Mouse (Mus musculus): ENCODE measurements around the gene Gucd1. TPM values are rescaled to one million over a fixed set of nuclear protein-coding genes. Genes with fewer than 3 reads are reported as not detected.
A peak's percentile ranks its signal among the peaks of the same experiment; 100 is the strongest.

Gucd1 gene
- polyA plus RNA-seq, 1 experiment from 2014 or later: 19.7 TPM

DNA sequence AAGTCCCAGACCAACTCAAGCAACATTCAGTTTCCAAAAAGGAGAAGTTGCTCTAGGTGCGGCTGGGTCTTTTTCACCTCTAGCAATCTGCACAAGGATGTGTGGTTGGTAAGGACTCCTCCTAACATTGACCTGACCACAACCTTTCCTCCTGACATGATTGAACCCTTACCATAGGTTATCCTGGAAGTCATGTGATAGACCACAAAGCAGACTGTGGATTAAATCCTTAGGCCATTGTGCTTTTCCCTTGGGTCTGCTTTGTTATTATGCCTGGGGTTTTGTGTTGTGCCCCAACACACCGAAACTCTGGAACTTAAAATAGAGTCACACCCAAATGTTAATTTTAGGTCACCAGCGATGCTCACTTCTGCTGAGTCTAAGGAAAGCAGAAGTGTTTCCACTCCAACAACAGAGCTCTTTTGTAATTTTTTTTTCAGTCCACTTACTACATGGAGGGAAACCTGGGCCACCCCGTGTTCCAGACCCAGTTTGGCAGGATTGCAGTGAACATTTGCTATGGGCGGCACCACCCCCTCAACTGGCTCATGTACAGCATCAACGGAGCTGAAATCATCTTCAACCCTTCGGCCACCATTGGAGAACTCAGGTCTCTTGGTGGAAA is 88.1 kb downstream of the Gucd1 start:
- Histone ChIP-seq H3K27ac (ENCODE audit: low read length) (no peak overlapping the region), H3K4me3 (ENCODE audit: low read depth, low read length) (no peak overlapping the region), H3K4me1 (ENCODE audit: control insufficient read depth, insufficient read depth, low read length) (no peaks in the 10 kb centered on the region), H3K36me3 (ENCODE audit: control insufficient read depth, insufficient read depth, low read length) (no peaks in the 10 kb centered on the region), H3K27me3 (ENCODE audit: control insufficient read depth, insufficient read depth, low read depth, low read length) (no peaks in the 10 kb centered on the region), H3K9me3 (replicated peaks; ENCODE audit: control insufficient read depth, low read length, poor library complexity, severe bottlenecking) (peaks cover 8% of the 10 kb centered on the region; the same call in 1 of the 2 replicates), H3K4me2 (ENCODE audit: low read length) (no peak overlapping the region), H3K9ac (ENCODE audit: low read depth, low read length) (no peak overlapping the region)
- ATAC-seq: no peak
- WGBS: 93% methylated on average over 7 of the region's 7 CpGs

DNA sequence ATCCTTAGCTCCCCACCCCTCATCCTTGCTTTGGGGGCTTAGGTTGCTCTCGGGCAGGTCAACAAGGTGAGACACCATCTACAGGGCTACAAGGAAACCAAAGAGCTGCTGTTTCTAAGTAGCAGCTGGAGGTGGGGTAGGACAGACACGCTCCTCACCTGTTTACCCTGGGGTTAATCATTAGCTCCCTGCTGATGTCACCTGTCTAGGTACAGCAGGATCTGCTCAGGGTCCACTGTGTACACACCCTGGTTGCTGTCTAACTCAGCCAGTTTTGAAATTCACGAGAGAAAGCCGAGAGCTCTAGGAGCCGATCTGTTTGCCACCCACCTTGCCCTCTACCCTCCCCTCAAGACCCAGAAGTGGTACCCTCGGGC is 88.8 kb downstream of the Gucd1 start:
- WGBS: 90% methylated on average over 6 of the region's 6 CpGs
- no peak for ATAC-seq
- H3K27ac ChIP-seq (ENCODE audit: low read length): no peak overlapping the region

DNA sequence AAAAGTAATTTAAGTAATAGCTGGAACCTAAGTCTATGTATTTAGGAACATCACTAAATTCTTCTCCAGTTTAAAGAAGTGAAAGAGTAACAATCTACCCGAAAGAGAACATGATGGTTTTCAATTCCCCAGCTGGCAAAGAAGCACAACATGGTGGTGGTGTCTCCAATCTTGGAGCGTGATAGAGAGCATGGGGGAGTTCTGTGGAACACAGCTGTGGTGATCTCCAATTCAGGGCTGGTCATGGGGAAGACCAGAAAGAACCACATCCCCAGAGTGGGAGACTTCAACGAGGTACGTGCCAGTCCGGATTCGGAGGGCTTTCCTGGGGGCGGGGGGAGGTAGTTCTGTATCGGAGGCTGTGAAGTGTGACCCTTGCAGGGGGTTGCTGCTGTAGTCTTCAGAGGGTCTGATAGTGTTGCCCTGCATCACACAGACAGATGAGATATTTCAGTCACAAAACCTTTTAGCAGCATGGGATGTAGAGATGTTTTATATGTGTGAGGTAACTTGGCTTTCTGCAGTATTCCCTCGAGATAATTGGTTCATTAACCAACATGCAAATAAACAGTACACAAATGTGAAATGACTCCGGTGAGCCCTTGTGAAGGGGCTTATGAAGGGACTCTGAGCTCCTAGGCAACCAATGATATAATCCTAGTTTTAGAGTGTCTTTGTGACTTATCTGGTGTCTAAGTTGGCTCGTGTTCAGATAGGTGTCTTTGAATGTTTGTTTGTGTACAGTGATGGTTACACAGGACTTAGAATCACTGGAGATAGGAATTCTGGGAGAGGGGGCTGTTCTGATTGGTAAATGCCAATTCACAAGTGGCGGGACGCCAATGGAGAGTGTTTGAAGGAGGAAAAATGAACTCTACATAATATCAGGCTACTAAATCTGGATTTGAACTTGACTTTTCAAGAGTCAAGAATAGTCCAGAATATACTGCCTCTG is 89.4 kb downstream of the Gucd1 start:
- Histone ChIP-seq H3K9me3 (replicated peaks; ENCODE audit: control insufficient read depth, low read length, poor library complexity, severe bottlenecking) (peaks cover 8% of the 10 kb centered on the region; the same call in 1 of the 2 replicates), H3K27me3 (ENCODE audit: control insufficient read depth, insufficient read depth, low read depth, low read length) (no peaks in the 10 kb centered on the region), H3K4me2 (ENCODE audit: low read length) (no peak overlapping the region), H3K4me1 (ENCODE audit: control insufficient read depth, insufficient read depth, low read length) (no peaks in the 10 kb centered on the region), H3K4me3 (ENCODE audit: low read depth, low read length) (no peak overlapping the region), H3K36me3 (ENCODE audit: control insufficient read depth, insufficient read depth, low read length) (no peaks in the 10 kb centered on the region), H3K9ac (ENCODE audit: low read depth, low read length) (no peak overlapping the region), H3K27ac (ENCODE audit: low read length) (no peak overlapping the region)
- ATAC-seq: no peak
- WGBS: 82% methylated on average over 13 of the region's 13 CpGs

More for the DNA sequence above, 88.8 kb downstream of the Gucd1 start:
- H3K9ac ChIP-seq (ENCODE audit: low read depth, low read length): no peak overlapping the region
- no peaks in the 10 kb centered on the region for H3K4me1 ChIP-seq (ENCODE audit: control insufficient read depth, insufficient read depth, low read length)
- peaks cover 8% of the 10 kb centered on the region; the same call in 1 of the 2 replicates for H3K9me3 ChIP-seq (replicated peaks; ENCODE audit: control insufficient read depth, low read length, poor library complexity, severe bottlenecking)
- no peak overlapping the region for H3K4me2 ChIP-seq (ENCODE audit: low read length)
- H3K36me3 ChIP-seq (ENCODE audit: control insufficient read depth, insufficient read depth, low read length): no peaks in the 10 kb centered on the region
- H3K4me3 ChIP-seq (ENCODE audit: low read depth, low read length): no peak overlapping the region
- H3K27me3 ChIP-seq (ENCODE audit: control insufficient read depth, insufficient read depth, low read depth, low read length): no peaks in the 10 kb centered on the region

DNA sequence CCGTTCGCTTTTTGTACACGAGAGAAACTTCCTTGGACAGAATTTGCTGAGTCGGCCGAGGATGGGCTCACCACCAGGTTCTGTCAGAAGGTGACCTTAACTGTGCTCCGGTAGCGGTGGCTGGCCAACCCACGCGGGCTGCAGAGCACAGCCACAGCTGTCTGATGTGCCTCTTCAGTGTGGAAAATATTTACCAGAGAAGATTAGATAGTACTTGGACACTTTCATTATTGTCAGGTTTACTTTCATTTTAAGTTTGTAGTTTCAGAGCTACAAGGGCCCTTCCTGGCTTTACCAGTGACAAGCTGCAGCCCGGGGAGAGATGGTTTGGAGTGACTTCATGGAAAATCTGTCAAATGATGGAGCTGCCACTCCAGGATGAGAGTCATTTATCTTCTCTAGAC is 93.3 kb downstream of the Gucd1 start:
- H3K36me3 ChIP-seq (ENCODE audit: control insufficient read depth, insufficient read depth, low read length): no peaks in the 10 kb centered on the region
- H3K4me2 ChIP-seq (ENCODE audit: low read length): no peak overlapping the region
- no peaks in the 10 kb centered on the region for H3K9me3 ChIP-seq (replicated peaks; ENCODE audit: control insufficient read depth, low read length, poor library complexity, severe bottlenecking)
- H3K9ac ChIP-seq (ENCODE audit: low read depth, low read length): no peak overlapping the region
- no peaks in the 10 kb centered on the region for H3K4me1 ChIP-seq (ENCODE audit: control insufficient read depth, insufficient read depth, low read length)
- H3K27me3 ChIP-seq (ENCODE audit: control insufficient read depth, insufficient read depth, low read depth, low read length): no peaks in the 10 kb centered on the region
- 93% methylated on average over 10 of the region's 10 CpGs for WGBS
- H3K27ac ChIP-seq (ENCODE audit: low read length): no peak overlapping the region
- H3K4me3 ChIP-seq (ENCODE audit: low read depth, low read length): no peak overlapping the region
- ATAC-seq: no peak

DNA sequence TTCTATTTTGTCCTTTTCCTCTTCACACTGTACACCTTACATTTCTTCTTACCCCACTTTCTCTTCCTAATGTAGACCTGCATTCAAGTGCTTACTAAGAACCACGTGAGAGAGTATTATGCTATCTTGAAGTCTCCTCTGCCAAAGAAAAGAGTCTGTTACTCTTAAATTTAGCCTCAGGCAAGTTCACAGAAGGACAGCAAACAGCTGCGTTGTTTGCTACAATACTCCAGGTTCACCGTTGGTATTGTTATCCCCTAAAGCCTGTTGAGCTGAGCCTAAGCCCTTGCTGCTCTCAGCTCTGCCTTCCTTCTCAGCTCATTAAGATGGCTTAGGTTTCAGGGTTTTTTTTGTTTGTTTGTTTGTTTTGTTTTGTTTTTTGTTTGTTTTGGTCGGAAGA is 99.0 kb downstream of the Gucd1 start:
- ATAC-seq: no peak
- Histone ChIP-seq H3K4me1 (ENCODE audit: control insufficient read depth, insufficient read depth, low read length) (no peaks in the 10 kb centered on the region), H3K27me3 (ENCODE audit: control insufficient read depth, insufficient read depth, low read depth, low read length) (no peaks in the 10 kb centered on the region), H3K4me2 (ENCODE audit: low read length) (no peak overlapping the region), H3K27ac (ENCODE audit: low read length) (no peak overlapping the region), H3K4me3 (ENCODE audit: low read depth, low read length) (no peak overlapping the region), H3K9ac (ENCODE audit: low read depth, low read length) (no peak overlapping the region), H3K9me3 (replicated peaks; ENCODE audit: control insufficient read depth, low read length, poor library complexity, severe bottlenecking) (no peaks in the 10 kb centered on the region), H3K36me3 (ENCODE audit: control insufficient read depth, insufficient read depth, low read length) (no peaks in the 10 kb centered on the region)
- WGBS: 64% methylated on average over 4 of the region's 4 CpGs

DNA sequence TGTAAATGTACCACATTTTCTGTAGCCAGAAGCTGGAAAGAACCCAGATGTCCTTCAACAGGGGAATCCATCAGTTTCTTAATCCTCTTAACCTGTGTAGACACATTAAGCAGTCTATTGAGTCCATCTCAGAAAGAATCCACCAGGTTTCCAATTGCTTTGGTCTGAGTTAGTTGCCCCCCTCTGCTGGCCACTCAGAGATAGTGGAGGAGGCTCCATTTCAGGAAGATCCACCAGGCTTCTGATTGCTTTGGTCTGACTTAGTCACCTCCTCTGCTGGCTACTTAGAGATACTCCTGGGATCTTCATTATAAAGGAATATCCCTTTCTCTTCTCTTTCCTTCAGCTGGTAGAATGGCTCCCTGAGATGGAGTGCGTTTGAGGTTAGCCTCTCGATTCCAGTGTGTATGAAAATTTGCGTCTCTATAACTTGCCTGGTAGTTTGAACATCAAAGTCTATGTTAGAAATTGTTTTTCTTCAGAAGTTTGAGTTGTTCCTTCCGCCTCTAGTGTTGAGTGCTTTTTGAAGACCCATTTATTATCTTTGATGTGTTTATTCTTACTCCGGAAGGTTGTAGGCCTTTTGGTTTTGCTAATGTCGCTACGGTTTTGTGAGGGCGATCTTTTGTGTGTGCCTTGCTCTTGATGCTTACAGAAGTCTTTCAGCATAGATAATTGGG is 100.3 kb downstream of the Gucd1 start:
- no peaks in the 10 kb centered on the region for H3K9me3 ChIP-seq (replicated peaks; ENCODE audit: control insufficient read depth, low read length, poor library complexity, severe bottlenecking)
- no peak for ATAC-seq
- H3K27ac ChIP-seq (ENCODE audit: low read length): no peak overlapping the region
- H3K9ac ChIP-seq (ENCODE audit: low read depth, low read length): no peak overlapping the region
- no peak overlapping the region for H3K4me2 ChIP-seq (ENCODE audit: low read length)
- H3K36me3 ChIP-seq (ENCODE audit: control insufficient read depth, insufficient read depth, low read length): no peaks in the 10 kb centered on the region
- H3K4me1 ChIP-seq (ENCODE audit: control insufficient read depth, insufficient read depth, low read length): peaks cover 3% of the 10 kb centered on the region; the same call in 1 of the 2 replicates
- WGBS: 94% methylated on average over 8 of the region's 8 CpGs
- H3K27me3 ChIP-seq (ENCODE audit: control insufficient read depth, insufficient read depth, low read depth, low read length): no peaks in the 10 kb centered on the region
- no peak overlapping the region for H3K4me3 ChIP-seq (ENCODE audit: low read depth, low read length)

DNA sequence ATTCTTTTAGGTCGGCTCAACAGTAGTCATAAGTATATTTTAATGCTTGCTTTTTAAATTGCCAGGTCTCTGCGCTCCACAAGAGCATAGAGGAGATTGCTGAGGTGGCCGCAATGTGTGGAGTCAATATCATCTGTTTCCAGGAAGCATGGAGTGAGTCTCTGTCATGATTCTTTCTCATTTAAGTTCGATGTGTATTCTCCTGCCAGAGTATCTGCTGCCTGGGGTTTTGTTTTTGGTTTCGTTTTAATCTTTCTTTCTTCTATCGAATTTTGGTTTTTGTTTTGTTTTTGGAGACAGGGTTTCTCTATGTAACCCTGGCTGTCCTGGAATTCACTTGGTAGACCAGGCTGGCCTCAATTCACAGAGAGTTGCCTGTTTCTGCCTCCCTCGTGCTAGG is 102.8 kb downstream of the Gucd1 start:
- H3K27ac ChIP-seq (ENCODE audit: low read length): no peak overlapping the region
- no peaks in the 10 kb centered on the region for H3K36me3 ChIP-seq (ENCODE audit: control insufficient read depth, insufficient read depth, low read length)
- 92% methylated on average over 7 of the region's 7 CpGs for WGBS
- H3K4me2 ChIP-seq (ENCODE audit: low read length): no peak overlapping the region
- peaks cover 10% of the 10 kb centered on the region; the same call in 1 of the 2 replicates for H3K4me1 ChIP-seq (ENCODE audit: control insufficient read depth, insufficient read depth, low read length)
- H3K9ac ChIP-seq (ENCODE audit: low read depth, low read length): no peak overlapping the region
- no peaks in the 10 kb centered on the region for H3K9me3 ChIP-seq (replicated peaks; ENCODE audit: control insufficient read depth, low read length, poor library complexity, severe bottlenecking)
- no peak for ATAC-seq
- H3K27me3 ChIP-seq (ENCODE audit: control insufficient read depth, insufficient read depth, low read depth, low read length): no peaks in the 10 kb centered on the region; the same call in 1 of the 2 replicates
- H3K4me3 ChIP-seq (ENCODE audit: low read depth, low read length): no peak overlapping the region

DNA sequence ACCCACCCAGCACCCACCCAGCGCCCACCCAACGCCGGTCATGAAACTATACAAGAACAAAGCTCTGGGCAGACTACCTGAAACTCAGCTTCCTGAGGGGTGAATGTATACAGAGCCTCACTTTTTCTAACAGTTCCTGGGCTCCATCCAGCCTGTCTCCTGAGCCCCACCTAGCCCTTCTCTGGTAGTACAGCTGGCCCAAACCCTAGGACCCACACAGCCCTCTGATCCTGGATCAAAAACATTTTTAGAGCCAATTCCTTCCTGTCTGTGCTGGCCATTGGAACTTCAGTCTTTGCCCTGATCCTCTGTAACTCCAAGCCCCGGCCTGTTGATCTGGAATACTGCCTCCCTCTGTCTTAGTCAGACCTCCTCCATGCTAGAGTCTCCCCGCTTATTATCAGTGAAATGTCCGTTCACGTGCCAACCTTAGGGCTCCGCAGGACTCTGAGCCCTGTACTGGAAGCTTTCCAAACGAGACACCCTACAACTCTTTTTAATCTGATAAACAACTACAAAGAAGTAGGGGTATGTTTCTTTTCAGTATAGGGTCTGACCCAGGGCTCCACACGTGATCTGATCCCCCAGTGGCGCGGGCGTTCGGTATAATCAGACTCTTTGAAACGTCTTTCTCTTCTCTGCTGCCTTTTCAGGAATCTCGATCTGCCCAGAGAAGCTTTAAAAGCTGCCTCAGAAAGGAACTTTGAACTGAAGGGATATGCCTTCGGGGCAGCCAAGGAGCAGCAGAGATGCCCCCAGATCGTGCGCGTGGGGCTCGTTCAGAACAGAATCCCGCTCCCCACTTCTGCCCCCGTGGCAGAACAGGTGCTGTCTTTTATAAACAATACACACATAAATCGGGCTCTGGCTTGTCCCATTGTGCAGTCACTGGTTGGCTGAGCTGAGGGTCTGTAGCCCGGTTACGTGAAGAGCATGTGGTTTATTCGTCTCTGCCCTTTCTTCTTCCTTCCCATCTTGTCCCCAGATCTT is 105.4 kb downstream of the Gucd1 start:
- peak; percentile 39; the same call in 1 of the 2 replicates for ATAC-seq
- H3K4me2 ChIP-seq (ENCODE audit: low read length): peak overlapping the region; percentile 50
- no peak overlapping the region for H3K27ac ChIP-seq (ENCODE audit: low read length)
- peak overlapping the region; percentile 32; the same call in 1 of the 2 replicates for H3K9ac ChIP-seq (ENCODE audit: low read depth, low read length)
- H3K27me3 ChIP-seq (ENCODE audit: control insufficient read depth, insufficient read depth, low read depth, low read length): no peaks in the 10 kb centered on the region; the same call in 1 of the 2 replicates
- peak overlapping the region; percentile 9; the same call in 1 of the 2 replicates for H3K4me3 ChIP-seq (ENCODE audit: low read depth, low read length)
- no peaks in the 10 kb centered on the region for H3K9me3 ChIP-seq (replicated peaks; ENCODE audit: control insufficient read depth, low read length, poor library complexity, severe bottlenecking)
- 32% methylated on average over 27 of the region's 27 CpGs for WGBS
- H3K4me1 ChIP-seq (ENCODE audit: control insufficient read depth, insufficient read depth, low read length): peaks cover 10% of the 10 kb centered on the region; the same call in 1 of the 2 replicates
- no peaks in the 10 kb centered on the region for H3K36me3 ChIP-seq (ENCODE audit: control insufficient read depth, insufficient read depth, low read length)

Measured in midbrain, embryonic 16.5 days (tissue).